Mouse (Mus musculus) erythroblast, embryonic 14.5 days (primary cell): ENCODE data around the gene Syn3.

Experiments used
- GATA1 ChIP-seq: IDR thresholded peaks from 2 replicates; pipeline ENCODE4 v1.6.1; 2012; ENCODE audit warnings: low read length, inconsistent platforms, mixed read lengths
- TAL1 ChIP-seq: IDR thresholded peaks from 3 replicates; pipeline ENCODE4 v1.6.1; 2012; ENCODE audit warnings: low read length, inconsistent platforms, mixed read lengths

DNA sequence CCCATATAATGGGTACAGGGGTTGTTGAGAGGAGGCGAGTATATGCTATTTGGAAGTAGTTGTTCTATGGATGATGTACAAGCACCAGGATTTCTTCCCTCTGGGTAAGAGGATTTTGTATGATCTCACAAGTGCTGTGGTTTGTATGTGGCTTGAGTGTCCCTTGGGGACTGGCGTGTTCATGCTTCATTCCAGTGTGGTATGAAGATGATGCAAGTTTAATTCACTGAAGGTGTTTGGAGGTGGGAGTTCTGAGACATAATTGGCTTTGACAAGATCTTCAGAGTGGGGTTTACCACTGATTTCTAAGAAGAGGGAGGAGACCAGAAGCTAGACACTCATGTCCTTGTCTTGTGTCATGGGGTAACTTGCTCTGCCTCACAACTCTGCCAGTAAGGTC is 322.3 kb downstream of the Syn3 start:
- TF ChIP-seq GATA1 (no peak), TAL1 (no peak)
